Mouse (Mus musculus) left cerebral cortex, postnatal 25 days (tissue): Measurements from ENCODE around the gene Kansl1. TPM values are rescaled to one million over a fixed set of nuclear protein-coding genes. Genes with fewer than 3 reads are reported as not detected.

Experiments
- DNase-seq, 2 experiments: peaks; one replicate each; pipeline ENCODE4 v3.0.0; 2022; ENCODE audit warnings: low spot score in 2 of 2, mixed read lengths in 1 of 2
- intact Hi-C: fragments of 180-260 bp; cut with DNase I; formaldehyde crosslinking; loops from one replicate; pipeline ENCODE4 v1.15.1; 2025
- total RNA-seq, 2 experiments: library from RNA; stranded (reverse); gene quantifications; 2 replicates each; pipeline ENCODE4 v1.2.3; 2021

The Kansl1 gene
- total RNA-seq, 2 experiments from 2014 or later, result 71.0 to 75.6 TPM

DNA sequence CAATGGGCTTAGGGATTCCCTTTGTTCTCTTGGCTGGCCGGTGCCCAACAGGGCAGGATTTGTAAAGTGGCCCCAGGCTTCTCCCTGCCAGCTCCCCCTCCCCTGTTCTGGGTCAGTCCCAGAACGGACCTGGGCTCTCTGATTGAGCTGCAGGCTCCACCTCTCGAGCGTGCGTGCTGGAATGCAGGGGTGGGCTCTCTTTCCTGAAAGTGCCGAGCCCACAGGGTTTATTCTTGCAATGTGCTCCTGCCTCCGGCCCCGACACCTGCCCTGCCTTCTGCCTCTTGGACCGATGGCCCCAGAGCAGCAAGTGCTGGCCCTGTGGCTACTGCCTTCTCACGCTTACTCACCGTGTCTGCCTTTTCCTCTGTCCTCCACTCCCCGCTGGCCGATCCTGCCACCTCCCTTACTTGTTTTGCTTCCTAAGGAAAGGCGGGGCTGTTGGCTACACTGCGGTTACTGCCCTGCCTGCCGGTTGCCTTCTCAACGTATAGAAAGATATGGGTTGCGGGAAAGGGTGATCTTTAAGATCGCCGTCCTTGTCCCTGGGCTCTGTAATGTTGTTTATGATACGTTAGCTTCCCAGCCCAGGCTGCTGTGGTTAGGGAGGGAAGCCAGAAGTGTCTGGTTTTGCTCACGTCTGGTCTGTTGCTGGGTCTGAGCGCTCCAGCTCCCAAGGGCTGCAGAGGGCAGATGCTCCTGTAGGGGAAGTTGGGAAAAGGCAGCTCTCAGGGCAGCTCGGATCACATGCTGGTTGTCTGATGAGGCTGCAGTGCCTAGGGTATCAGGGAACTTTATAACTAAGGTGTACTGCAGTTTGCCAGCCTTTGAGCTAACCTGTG, 149.5 kb downstream of the Kansl1 start:
- peak in 1 of 2 experiments; percentile 26 for DNase-seq
- intact Hi-C loops, result loop anchor here (5.0 kb wide), 1 partner anchor 188 kb away; no protein-coding TSS in a partner anchor

DNA sequence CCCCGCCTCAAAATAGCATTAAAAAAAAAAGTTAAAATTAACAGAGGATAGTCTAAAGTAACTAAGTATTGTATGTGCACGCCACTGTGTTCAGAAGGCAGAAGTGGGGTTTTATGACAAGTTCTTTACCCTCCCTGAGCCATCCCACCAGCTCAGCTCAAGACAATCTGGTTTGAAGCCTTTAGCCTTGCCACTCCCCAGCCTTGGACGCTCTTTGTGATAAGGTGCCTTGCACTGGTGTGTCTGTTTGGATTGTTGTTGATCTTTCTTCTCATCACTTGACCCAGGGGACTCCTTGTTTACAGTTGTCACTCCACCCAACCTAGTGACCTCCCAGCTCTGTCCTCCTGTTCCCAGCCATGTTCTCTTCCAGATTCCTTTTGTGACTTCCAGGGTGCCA, 151.0 kb downstream of the Kansl1 start:
- intact Hi-C loops, result loop anchor here (5.0 kb wide), 1 partner anchor 190 kb away; no protein-coding TSS in a partner anchor
- DNase-seq, result no peak

DNA sequence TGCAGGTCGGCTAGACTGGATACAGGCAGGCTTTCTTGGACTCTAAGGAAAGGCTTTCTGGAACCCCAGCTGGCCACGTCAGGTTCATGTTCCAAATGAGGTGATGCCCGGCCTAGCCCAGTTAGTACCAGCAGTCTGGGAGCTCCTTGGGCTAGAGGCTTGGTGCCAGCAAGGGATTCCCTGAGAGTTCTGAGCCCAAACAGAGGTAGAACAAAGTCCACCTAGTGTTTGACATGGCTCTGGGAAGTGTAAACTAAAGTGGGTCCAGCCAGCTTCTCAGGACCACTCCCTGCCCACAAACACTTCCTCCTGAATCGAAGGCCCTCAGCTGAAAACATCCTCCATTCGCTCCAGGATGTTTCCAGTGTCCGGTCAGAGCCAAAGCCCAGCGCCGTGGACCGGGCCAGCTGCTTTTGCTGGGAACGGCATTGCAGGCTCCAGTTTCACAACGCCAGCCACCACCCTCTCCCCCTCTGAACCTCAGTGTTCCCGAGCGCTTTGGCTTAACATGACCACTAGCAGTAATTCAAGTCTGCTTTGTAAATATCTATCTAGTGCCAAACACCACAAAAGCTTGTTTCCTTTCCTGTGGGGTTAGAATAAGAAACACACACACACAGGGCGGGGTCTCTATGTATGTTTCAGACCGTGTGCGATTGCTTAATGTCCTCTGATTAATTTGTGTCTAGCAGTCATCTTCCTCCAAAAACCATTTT, 151.8 kb downstream of the Kansl1 start:
- no peak for DNase-seq
- intact Hi-C loops, result loop anchor here (5.0 kb wide), 1 partner anchor 190 kb away; no protein-coding TSS in a partner anchor

DNA sequence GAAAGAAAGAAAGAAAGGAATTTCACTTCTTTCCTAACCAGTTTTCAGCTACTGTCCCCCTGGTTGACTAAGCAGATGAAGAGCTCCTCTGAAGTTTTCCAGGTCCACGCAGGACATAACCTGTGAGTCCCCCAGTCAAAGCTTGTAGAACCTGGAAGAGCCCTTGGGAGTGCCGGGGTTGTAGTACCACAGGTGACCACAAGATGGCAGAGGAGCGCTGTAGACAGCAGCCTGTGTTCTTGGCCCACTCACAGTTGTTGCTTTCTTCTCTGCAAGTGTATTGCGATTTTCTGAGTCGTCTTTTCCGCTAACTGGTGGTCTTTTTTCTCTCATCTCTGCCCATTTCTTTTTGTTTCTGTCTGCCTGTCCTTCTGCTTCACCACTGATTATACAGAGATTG, 153.0 kb downstream of the Kansl1 start:
- DNase-seq, result peak; percentile 67 to 77
- intact Hi-C loops, result loop anchor here (2.0 to 5.0 kb wide), 2 partner anchors 145 to 192 kb away; no protein-coding TSS in a partner anchor

DNA sequence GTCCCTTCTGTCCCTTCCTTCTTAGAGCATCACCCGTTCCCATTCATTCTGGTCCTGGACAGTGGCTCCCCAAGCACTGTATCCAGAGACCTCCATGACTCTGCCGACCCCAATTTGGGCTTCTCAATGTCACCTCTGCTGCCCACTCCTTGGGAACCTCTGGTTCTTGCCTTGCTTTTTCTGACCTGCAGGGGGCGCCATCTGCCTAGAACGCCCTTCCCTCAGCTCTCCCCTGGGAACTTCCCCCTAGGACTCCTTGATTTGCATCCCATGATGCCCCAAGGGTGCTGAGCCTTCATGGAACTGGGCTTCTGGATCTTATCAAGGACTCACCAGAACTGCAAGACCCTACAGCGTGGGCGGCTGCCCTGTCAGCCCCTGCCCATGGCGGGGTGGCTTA, 157.0 kb downstream of the Kansl1 start:
- DNase-seq, result no peak
- intact Hi-C loops, result no loop called here

DNA sequence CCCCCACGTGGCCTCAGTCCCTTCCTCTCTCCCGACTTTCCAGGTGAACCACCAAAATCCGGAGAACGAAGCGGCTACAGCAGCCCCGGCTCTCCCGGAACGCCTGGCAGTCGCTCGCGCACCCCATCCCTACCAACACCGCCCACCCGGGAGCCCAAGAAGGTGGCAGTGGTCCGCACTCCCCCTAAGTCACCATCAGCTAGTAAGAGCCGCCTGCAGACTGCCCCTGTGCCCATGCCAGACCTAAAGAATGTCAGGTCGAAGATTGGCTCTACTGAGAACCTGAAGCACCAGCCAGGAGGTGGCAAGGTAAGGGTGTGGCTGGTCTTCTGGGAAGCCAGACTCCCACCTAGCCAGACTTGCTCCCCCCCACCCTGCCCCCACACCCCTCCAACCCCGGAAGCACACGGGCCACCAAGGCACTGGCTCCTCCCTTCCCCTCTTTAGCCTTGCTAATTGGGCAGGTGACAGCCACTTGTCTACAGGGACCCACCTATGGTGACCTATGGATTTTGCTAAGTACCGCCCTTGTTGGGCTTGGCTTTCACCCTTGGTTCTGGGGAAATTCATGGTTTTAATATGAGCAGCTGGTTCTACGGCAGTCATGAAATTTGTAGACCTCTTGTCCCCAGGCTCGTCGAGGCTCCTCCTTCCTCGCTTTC, 158.3 kb downstream of the Kansl1 start:
- intact Hi-C loops, result no loop called here
- DNase-seq, result no peak

DNA sequence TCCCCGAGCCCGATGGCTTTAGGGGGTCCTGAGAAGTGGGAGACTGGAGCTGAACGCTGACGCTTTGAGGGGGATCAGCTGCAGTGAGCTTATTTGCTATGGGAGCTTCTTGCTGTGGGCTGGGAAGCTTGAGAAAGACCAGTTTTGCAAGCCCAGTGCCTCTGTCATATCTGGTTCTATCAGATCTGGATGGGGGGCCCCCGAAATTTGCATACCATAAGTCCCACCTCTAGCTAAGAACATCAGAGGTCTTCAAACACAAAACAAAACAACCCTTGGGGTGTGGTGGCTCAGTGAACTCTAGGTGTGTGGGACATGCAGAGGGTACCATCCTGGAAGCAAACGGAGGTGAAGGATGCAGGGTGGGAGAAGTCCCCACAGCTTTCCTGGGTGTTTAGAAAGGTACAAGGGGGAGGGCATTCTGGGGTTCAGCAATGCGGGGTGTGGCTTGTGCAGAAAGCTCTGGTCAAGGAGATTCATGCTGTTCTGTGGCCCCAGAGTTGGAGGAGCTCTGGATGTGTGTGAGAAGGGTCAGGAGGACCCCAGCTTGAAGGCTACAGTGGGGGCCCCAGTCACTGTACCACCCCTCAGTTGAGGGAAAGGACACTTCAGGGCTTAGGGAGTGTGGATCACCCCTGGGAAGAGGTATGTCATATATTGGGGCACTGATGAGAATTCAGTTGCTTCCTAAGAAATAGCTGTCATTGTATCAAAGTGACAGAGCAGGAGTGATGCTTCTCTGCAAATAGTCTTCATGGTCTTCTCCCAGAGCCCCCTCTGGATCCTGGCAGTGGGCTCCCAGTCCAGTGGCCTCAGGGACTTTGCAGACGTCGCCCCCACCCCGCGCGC, 159.1 kb downstream of the Kansl1 start:
- intact Hi-C loops, result no loop called here
- DNase-seq, result no peak

DNA sequence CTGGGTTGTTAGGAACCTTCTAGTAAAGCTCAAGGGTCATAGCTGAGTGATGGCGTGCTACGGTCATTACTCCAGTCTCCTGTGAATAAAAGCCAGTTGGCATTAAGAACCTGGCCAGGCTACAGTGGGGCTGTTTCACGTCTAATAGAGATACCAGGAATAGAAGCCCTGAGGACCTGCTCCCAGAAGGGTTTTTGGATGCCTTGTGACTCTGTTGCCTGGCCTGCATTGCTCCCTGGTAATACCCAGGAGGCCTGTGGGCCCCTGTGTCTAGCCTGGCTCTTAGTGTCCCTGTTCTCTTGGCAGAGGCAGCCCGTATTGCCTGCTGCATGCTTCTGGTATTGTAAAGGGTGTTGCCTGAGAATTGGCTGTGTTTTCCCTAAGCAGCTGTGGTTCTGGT, 161.5 kb downstream of the Kansl1 start:
- DNase-seq, result no peak
- intact Hi-C loops, result no loop called here

DNA sequence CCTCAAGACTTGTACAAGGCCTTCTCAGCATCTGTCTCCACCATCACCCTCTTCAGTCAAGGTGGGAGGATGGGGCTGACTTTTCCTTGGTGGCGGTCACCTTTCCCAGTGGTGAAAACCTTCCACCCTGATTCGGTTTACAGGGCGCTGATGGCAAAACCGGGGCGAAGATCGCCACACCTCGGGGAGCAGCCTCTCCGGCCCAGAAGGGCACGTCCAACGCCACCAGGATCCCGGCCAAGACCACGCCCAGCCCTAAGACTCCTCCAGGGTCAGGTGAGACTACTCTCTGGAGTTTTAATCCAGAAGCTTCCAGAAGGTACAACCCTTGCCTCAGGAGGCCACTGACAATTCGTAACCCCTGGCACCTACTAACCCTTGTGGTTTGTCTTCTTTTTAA, 162.2 kb downstream of the Kansl1 start:
- no peak for DNase-seq
- intact Hi-C loops, result no loop called here

DNA sequence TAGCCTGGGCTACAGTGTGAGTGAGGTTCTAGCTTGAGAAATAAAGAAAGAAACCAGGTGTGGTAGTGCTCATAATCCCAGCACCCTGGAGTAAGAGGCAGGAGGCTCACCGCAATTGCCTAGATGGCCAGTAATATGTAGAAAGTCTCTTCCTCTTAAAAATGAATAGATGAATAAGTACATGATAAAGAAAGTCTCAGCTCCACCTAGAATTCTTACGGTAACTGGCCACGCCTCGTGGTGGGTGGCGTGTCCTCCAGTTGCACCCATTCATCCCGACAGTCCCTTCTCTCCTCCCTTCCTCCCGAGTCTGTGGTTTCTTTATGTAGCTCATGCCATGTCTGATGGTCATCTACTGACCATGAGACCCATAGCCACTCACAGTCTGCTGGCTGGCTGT, 162.9 kb downstream of the Kansl1 start:
- no peak for DNase-seq
- intact Hi-C loops, result no loop called here

DNA sequence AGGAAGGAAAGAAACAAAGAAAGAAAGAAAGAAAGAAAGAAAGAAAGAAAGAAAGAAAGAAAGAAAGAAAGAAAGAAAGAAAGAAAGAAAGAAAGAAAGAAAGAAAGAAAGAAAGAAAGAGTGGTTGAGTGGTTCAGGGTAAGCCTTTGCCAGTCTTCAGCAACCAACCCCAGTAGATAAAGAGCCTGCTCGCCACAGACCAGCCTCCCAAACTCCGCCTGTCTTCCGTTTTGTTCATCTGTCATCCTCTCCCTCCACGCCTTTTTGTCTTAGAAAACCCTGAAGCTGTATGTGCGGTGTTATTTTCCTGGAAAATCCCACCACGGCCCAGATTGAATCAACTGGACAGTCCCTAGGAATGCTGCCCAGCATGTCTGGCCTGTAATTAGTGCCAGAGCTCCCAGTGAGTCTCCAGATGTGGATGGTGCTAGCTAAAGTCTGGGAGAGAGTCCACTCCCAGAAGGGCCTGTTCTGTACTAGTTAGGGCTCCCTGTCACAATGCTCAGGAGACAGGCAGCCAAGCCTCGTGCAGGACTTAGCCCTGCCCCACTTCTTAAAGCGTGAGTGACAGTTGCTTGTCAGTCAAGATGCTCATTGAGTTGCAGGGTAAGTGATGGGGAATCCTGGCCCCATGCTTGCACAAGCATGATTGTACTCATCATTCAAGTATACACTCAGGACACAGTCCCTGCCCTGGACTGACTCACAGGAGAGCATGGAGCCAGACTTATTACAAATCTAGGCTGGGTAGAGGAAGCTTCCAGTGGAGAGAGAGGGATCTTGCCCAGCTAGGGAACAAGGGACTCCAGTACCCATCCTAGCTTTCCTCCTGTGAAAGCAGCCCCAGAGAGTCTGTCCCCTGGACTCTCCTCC, 165.3 kb downstream of the Kansl1 start:
- no peak for DNase-seq
- intact Hi-C loops, result no loop called here

DNA sequence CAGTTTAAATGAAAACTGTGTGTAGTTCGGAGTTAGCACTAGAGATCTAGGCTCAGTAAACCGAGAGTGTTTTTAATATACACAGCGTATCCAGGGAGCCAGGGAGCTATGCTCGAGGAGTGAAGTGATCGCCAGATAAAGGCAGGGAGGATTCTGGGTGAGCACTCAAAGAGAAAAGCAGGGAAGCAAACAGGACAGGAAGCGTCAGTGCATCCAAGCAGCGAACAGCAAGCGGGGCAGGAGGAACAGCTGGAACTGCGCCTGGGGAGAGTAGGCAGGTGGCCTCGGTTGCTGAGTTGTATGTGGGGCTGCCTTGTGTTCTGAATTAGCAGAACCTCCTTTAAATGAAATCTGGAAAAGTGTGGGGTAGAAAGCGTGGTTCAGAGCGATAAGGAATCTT, 166.0 kb downstream of the Kansl1 start:
- peak; percentile 51 to 79 for DNase-seq
- intact Hi-C loops, result no loop called here

DNA sequence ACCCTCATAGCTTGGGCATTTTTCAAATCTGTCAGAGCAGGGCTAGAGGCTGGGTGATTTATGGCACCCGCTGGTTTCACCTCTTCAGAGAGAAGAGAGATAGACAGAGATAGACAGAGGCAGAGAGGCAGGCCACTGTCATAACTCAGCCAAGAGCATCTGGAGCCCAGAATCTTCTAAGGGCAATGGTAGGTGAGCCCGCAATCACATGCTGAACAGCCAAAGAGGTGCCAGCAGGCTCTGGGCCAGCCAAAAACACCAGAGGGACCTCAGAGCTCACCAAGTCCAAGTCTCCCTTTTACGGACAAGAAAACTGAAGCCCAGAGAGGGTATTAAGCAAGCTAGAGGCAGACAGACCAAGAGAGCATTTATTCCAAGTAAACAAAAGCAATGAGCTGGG, 171.0 kb downstream of the Kansl1 start:
- DNase-seq, result no peak
- intact Hi-C loops, result no loop called here

DNA sequence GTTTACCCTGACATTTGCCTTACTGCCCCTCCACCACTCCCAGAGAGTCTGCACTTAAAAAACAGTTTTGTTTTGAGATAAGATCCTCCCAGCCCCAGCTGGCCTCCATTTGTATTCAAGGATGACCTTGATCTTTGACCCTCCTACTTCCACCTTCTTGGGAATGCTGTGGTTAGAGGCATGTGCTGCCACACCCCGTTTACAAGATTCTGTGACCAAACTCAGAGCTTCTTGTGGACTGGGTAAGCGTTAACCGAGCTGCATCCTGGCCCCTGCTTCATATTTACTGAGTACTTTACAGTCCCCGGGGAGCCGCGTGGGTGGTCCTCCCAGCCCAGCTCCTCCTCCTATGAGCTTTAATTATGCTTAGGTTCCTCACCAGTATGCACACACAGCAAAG, 173.0 kb downstream of the Kansl1 start:
- no peak for DNase-seq
- intact Hi-C loops, result no loop called here

DNA sequence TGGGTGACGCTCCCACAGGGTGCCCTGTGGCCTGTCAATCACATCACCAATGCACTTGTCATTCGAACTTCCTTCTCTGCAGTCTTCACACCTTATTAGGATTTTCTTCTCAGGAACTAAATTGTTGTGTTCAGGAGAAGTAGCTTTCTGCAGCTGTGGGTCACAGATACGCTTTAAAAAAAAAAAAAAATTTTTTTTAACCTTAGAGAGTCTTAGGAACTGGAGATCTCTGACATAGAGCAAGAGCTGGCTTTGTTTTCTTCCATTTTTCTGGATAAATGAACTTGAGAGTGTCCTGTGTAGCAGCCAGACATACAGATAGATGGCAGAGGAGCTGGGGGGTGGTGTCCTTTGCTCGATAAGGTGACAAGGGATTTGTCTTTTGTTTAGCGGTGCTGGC, 173.5 kb downstream of the Kansl1 start:
- intact Hi-C loops, result no loop called here
- no peak for DNase-seq

DNA sequence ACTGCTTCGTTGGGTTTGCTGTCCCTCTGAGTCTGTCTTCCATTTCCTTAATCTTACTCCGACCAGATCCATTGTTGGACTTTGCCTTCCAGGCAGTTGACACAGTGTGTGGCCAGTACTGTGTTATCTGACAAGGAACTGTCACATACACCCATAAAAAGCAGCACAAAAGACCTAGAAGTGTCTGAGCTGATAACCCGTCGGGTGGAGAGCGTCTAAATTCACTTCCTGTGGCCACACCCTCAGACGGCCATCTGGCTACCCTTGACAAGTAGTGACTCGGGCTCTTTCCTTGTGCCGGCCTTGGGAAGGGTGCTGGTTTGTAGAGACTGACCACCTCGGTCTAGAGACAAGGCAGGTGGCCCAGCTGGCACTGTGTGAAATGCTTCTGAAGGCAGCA, 175.4 kb downstream of the Kansl1 start:
- DNase-seq, result no peak
- intact Hi-C loops, result no loop called here

DNA sequence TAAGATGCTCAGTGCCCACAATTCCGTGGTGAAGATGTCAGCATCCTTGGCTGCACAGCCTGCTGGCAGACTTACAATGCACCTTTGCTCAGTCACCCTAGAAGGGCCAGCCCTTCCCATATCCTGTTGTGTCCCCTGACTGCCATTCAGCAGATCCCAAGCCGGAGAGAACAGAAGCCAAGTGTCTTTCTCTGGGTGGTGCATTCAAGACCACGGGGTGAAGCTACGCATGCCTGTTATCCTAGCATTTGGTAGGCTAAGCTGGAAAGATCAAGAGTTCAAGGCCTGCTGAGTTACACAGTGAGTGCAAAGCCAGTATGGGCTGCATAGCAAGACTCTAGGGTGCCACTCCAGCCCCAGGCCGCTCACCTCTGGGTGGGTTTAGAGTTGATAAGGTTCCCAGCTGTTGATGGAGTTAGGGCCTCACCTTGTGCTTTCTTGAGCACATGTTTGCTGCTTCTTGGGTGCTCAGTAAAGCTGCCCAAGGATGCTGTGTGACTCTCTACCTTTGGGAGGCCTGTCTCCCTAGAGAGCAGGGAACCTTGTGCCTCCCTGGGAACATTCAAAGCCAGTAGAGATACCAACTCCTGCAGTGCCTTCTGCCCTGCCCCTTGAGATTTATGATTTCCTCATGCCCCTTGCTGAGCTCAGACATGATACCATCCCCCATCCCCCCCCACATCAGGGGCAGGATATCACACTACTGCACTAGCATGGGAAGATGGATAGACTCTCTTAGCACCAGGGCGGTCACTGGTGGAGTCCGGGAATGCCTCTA, 176.0 kb downstream of the Kansl1 start:
- intact Hi-C loops, result no loop called here
- no peak for DNase-seq
